Mouse (Mus musculus) stomach, postnatal 0 days (tissue): ENCODE measurements at regions not wholly inside any gene's neighbourhood (a gene's known extent, or its start where the extent isn't known, plus 50 kb on each side); places are given as distances from the start of the nearest gene placed in this dataset.
"Not testable (repeated sequence)": the region's sequence is repeated elsewhere in the genome, so short reads cannot be mapped to it uniquely, and the experiment has no call there.

Source experiments
- ATAC-seq: fragments of 200-750 bp; cut with Nextera tagmentation; 2 replicates; pipeline ENCODE4 v1.8.0; 2017; ENCODE audit not compliant: low FRiP score, low TSS enrichment
- DNase-seq: peaks from one replicate; pipeline ENCODE4 v3.0.0-alpha.2; 2016; ENCODE audit warnings: low spot score
- H3K27ac ChIP-seq: fragments of 300-500 bp; sonication (generic); replicated peaks from 2 replicates; pipeline ENCODE4 v1.5.1; 2014; ENCODE audit warnings: mild to moderate bottlenecking, control low read depth
- H3K27me3 ChIP-seq: fragments of 300-500 bp; sonication (generic); 2 replicates; pipeline ENCODE4 v1.6.1; 2014; ENCODE audit warnings: low read length; ENCODE audit not compliant: control insufficient read depth, insufficient read depth
- H3K36me3 ChIP-seq: fragments of 300-500 bp; sonication (generic); 2 replicates; pipeline ENCODE4 v1.6.1; 2014; ENCODE audit warnings: low read length, mixed read lengths; ENCODE audit not compliant: control insufficient read depth, insufficient read depth
- H3K4me1 ChIP-seq: fragments of 300-500 bp; sonication (generic); replicated peaks from 2 replicates; pipeline ENCODE4 v1.6.1; 2014; ENCODE audit warnings: antibody characterized with exemption; ENCODE audit not compliant: control insufficient read depth, insufficient read depth
- H3K4me2 ChIP-seq: fragments of 300-500 bp; sonication (generic); replicated peaks from 2 replicates; pipeline ENCODE4 v1.6.1; 2014; ENCODE audit warnings: low read depth, mild to moderate bottlenecking, control low read depth, moderate library complexity
- H3K4me3 ChIP-seq: fragments of 300-500 bp; sonication (generic); 2 replicates; pipeline ENCODE4 v1.5.1; 2014; ENCODE audit warnings: low read depth, low read length, control low read depth
- H3K9ac ChIP-seq: fragments of 300-500 bp; sonication (generic); 2 replicates; pipeline ENCODE4 v1.6.1; 2014; ENCODE audit warnings: mild to moderate bottlenecking, low read length, control low read depth, mixed read lengths
- H3K9me3 ChIP-seq: fragments of 300-500 bp; sonication (generic); 2 replicates; pipeline ENCODE4 v1.6.1; 2016; ENCODE audit warnings: low read length; ENCODE audit not compliant: control insufficient read depth
- CTCF ChIP-seq: IDR thresholded peaks from 2 replicates; pipeline ENCODE4 v1.5.1; 2016; ENCODE audit warnings: antibody characterized with exemption, low read depth, mild to moderate bottlenecking, moderate library complexity
- EP300 ChIP-seq: optimal IDR thresholded peaks from 2 replicates; pipeline ENCODE3; 2016; ENCODE audit warnings: antibody characterized with exemption
- WGBS: fragments of 180-500 bp; shearing (Covaris S2); extraction: QIAGEN DNeasy Blood & Tissue Kit; methylation state at CpG from one replicate; pipeline ENCODE4 v1.1.7; 2014; 5-methylcytosine and 5-hydroxymethylcytosine counted together

GRCm38 (mm10) chr1:194482001-194482716 is 135.9 kb upstream of the Plxna2 start:
- H3K36me3 ChIP-seq, result no peaks in the 10 kb centered on the region
- TF ChIP-seq CTCF, result no peak
- no peak for TF ChIP-seq EP300
- H3K9ac ChIP-seq, result no peak overlapping the region
- no peaks in the 10 kb centered on the region for H3K4me1 ChIP-seq
- DNase-seq (no peak), ATAC-seq (no peak)
- no peak overlapping the region for H3K4me3 ChIP-seq
- no peak overlapping the region for H3K4me2 ChIP-seq
- 62% methylated on average over 6 of the region's 6 CpGs for WGBS
- no peaks in the 10 kb centered on the region for H3K9me3 ChIP-seq
- H3K27ac ChIP-seq, result no peak overlapping the region
- H3K27me3 ChIP-seq, result no peaks in the 10 kb centered on the region

GRCm38 (mm10) chr1:194471281-194471680 is 146.7 kb upstream of the Plxna2 start:
- H3K9ac ChIP-seq, DNase-seq, H3K27ac ChIP-seq, H3K27me3 ChIP-seq, H3K4me2 ChIP-seq, H3K36me3 ChIP-seq, H3K9me3 ChIP-seq, ATAC-seq, H3K4me1 ChIP-seq, H3K4me3 ChIP-seq: not testable (repeated sequence)
- WGBS, result 85% methylated on average over 2 of the region's 2 CpGs

GRCm38 (mm10) chr1:194452480-194452879 is 165.5 kb upstream of the Plxna2 start:
- TF ChIP-seq CTCF (no peak), EP300 (no peak)
- 77% methylated on average over 1 of the region's 1 CpGs for WGBS
- no peaks in the 10 kb centered on the region for H3K27me3 ChIP-seq
- ATAC-seq (no peak), DNase-seq (no peak)
- H3K9me3 ChIP-seq, result no peaks in the 10 kb centered on the region
- H3K4me3 ChIP-seq, result no peak overlapping the region
- no peak overlapping the region for H3K4me2 ChIP-seq
- no peak overlapping the region for H3K9ac ChIP-seq
- H3K4me1 ChIP-seq, result no peaks in the 10 kb centered on the region
- no peak overlapping the region for H3K27ac ChIP-seq
- no peaks in the 10 kb centered on the region for H3K36me3 ChIP-seq

GRCm38 (mm10) chr1:194443681-194444080 is 174.3 kb upstream of the Plxna2 start:
- ATAC-seq (no peak), DNase-seq (no peak)
- Histone ChIP-seq H3K4me2 (no peak overlapping the region), H3K27ac (no peak overlapping the region), H3K9ac (no peak overlapping the region), H3K27me3 (no peaks in the 10 kb centered on the region), H3K36me3 (no peaks in the 10 kb centered on the region), H3K4me3 (no peak overlapping the region), H3K9me3 (no peaks in the 10 kb centered on the region), H3K4me1 (no peaks in the 10 kb centered on the region)
- WGBS, result 65% methylated on average over 1 of the region's 1 CpGs
- TF ChIP-seq CTCF (no peak), EP300 (no peak)

GRCm38 (mm10) chr1:194437301-194437700 is 180.7 kb upstream of the Plxna2 start:
- 68% methylated on average over 5 of the region's 5 CpGs for WGBS
- H3K4me3 ChIP-seq, result no peak overlapping the region
- no peak for TF ChIP-seq EP300
- no peak for TF ChIP-seq CTCF
- no peaks in the 10 kb centered on the region for H3K9me3 ChIP-seq
- no peak for ATAC-seq
- H3K36me3 ChIP-seq, result no peaks in the 10 kb centered on the region
- H3K27ac ChIP-seq, result no peak overlapping the region
- H3K9ac ChIP-seq, result no peak overlapping the region
- no peaks in the 10 kb centered on the region for H3K27me3 ChIP-seq
- H3K4me1 ChIP-seq, result no peaks in the 10 kb centered on the region
- no peak for DNase-seq
- H3K4me2 ChIP-seq, result no peak overlapping the region

GRCm38 (mm10) chr1:194435060-194435459 is 183.0 kb upstream of the Plxna2 start:
- Histone ChIP-seq H3K36me3 (no peaks in the 10 kb centered on the region), H3K9ac (no peak overlapping the region), H3K27ac (no peak overlapping the region), H3K4me1 (no peaks in the 10 kb centered on the region), H3K9me3 (no peaks in the 10 kb centered on the region), H3K4me2 (no peak overlapping the region), H3K4me3 (no peak overlapping the region), H3K27me3 (no peaks in the 10 kb centered on the region)
- no peak for DNase-seq
- TF ChIP-seq EP300 (no peak), CTCF (no peak)
- WGBS, result 62% methylated on average over 3 of the region's 3 CpGs
- ATAC-seq, result no peak
